ENCODE assay signal across 8 mouse cellular contexts in genomic region chr6:114860677-114861568, GRCm38 (mm10).
DNase-seq lines count a peak whose midpoint lies in the region; ATAC-seq and TF ChIP-seq lines count a peak whose summit lies in the region.

No protein-coding gene starts in this region.

- 67% methylated on average over 14 of the region's 14 CpGs for WGBS in kidney, postnatal 0 days
- WGBS in forebrain, postnatal 0 days = 86% methylated on average over 14 of the region's 14 CpGs
- WGBS in hindbrain, postnatal 0 days = 72% methylated on average over 14 of the region's 14 CpGs

- no peak overlapping the region for H3K9ac ChIP-seq in kidney, postnatal 0 days (ENCODE audit: low read depth, low read length)
- H3K9ac ChIP-seq in forebrain, postnatal 0 days = no peak overlapping the region
- peak overlapping the region; percentile 9; the same call in 1 of the 2 replicates for H3K9ac ChIP-seq in hindbrain, postnatal 0 days (replicated peaks; ENCODE audit: low read length)

- H3K4me2 ChIP-seq in kidney, postnatal 0 days (ENCODE audit: low read length) = no peak overlapping the region
- H3K4me2 ChIP-seq in forebrain, postnatal 0 days (ENCODE audit: low read depth) = no peak overlapping the region
- H3K4me2 ChIP-seq in hindbrain, postnatal 0 days (ENCODE audit: low read depth, low read length) = no peak overlapping the region

- H3K27ac ChIP-seq in kidney, postnatal 0 days = 0 out of 2 replicates have a peak overlapping the region, but pooled peaks have one; percentile 31
- H3K27ac ChIP-seq in forebrain, postnatal 0 days (ENCODE audit: low read depth, low read length) = no peak overlapping the region
- H3K27ac ChIP-seq in hindbrain, postnatal 0 days = peak overlapping the region; percentile 56; the same call in 1 of the 2 replicates

- no peaks in the 10 kb centered on the region for H3K27me3 ChIP-seq in kidney, postnatal 0 days (ENCODE audit: insufficient read depth, low read length)
- no peaks in the 10 kb centered on the region for H3K27me3 ChIP-seq in forebrain, postnatal 0 days (ENCODE audit: insufficient read depth, low read length)
- H3K27me3 ChIP-seq in hindbrain, postnatal 0 days (ENCODE audit: insufficient read depth, low read length) = no peaks in the 10 kb centered on the region

- TF ChIP-seq CTCF in kidney, postnatal 0 days (IDR thresholded peaks at IDR 0.05; ENCODE audit: low read depth) = no peak
- TF ChIP-seq CTCF in forebrain, postnatal 0 days (IDR thresholded peaks at IDR 0.05; ENCODE audit: low read depth) = no peak
- no peak for TF ChIP-seq CTCF in hindbrain, postnatal 0 days (IDR thresholded peaks at IDR 0.05; ENCODE audit: low read depth)

- no peak overlapping the region for H3K4me3 ChIP-seq in kidney, postnatal 0 days (replicated peaks; ENCODE audit: low read depth, low read length)
- H3K4me3 ChIP-seq in forebrain, postnatal 0 days (ENCODE audit: low read depth, low read length) = no peak overlapping the region
- no peak overlapping the region for H3K4me3 ChIP-seq in hindbrain, postnatal 0 days (ENCODE audit: low read length)

- H3K4me1 ChIP-seq in kidney, postnatal 0 days (replicated peaks; ENCODE audit: insufficient read depth, low read length) = peaks cover 18% of the 10 kb centered on the region
- H3K4me1 ChIP-seq in forebrain, postnatal 0 days (ENCODE audit: insufficient read depth) = no peaks in the 10 kb centered on the region
- H3K4me1 ChIP-seq in hindbrain, postnatal 0 days (ENCODE audit: insufficient read depth, low read length) = peaks cover 6% of the 10 kb centered on the region; the same call in 1 of the 2 replicates

- peaks cover 36% of the 10 kb centered on the region for H3K36me3 ChIP-seq in kidney, postnatal 0 days (ENCODE audit: insufficient read depth, low read length)
- H3K36me3 ChIP-seq in forebrain, postnatal 0 days (ENCODE audit: insufficient read depth) = peaks cover 34% of the 10 kb centered on the region
- peaks cover 19% of the 10 kb centered on the region; the same call in 1 of the 2 replicates for H3K36me3 ChIP-seq in hindbrain, postnatal 0 days (ENCODE audit: insufficient read depth, low read length)

- H3K9me3 ChIP-seq in kidney, postnatal 0 days (replicated peaks; ENCODE audit: low read length) = no peaks in the 10 kb centered on the region
- no peaks in the 10 kb centered on the region for H3K9me3 ChIP-seq in forebrain, postnatal 0 days (ENCODE audit: low read length)
- no peaks in the 10 kb centered on the region for H3K9me3 ChIP-seq in hindbrain, postnatal 0 days (ENCODE audit: low read length)

- ATAC-seq in kidney, postnatal 0 days (replicated peaks; ENCODE audit: low FRiP score, low read depth) = no peak
- peak; percentile 72 for ATAC-seq in forebrain, postnatal 0 days
- no peak for ATAC-seq in hindbrain, postnatal 0 days

- DNase-seq in kidney, postnatal 0 days (ENCODE audit: low spot score) = peak; percentile 55
- no peak for DNase-seq in kidney, postnatal 25 days
- peak; percentile 32 for DNase-seq in CD4-positive, CD25-positive, alpha-beta regulatory T cell, adult 2 months (ENCODE audit: low read depth, low spot score)
- no peak for DNase-seq in forebrain, postnatal 0 days
- DNase-seq in hindbrain, postnatal 0 days (ENCODE audit: low spot score) = no peak
- DNase-seq in cerebellum, adult 11-12 months = no peak
- DNase-seq in layer of hippocampus, adult 9-10 months (ENCODE audit: low spot score) = no peak
- no peak for DNase-seq in kidney, adult 11 months

Comparison
In these comparisons a context has a peak if more than half of its experiments do, and no peak if none do; other contexts are left out.
1. DNase-seq: peak in kidney, postnatal 0 days (single experiment) and CD4-positive, CD25-positive, alpha-beta regulatory T cell, adult 2 months (single experiment); none in kidney, postnatal 25 days (0 of 2), forebrain, postnatal 0 days (single experiment), hindbrain, postnatal 0 days (single experiment), cerebellum, adult 11-12 months (single experiment), layer of hippocampus, adult 9-10 months (single experiment) and kidney, adult 11 months (single experiment).